Mouse (Mus musculus) liver, embryonic 13.5 days (tissue): Measurements from ENCODE around the gene Mettl15. TPM values are rescaled to one million over a fixed set of nuclear protein-coding genes. Genes with fewer than 3 reads are reported as not detected.
"Not testable (repeated sequence)": the region's sequence is repeated elsewhere in the genome, so short reads cannot be mapped to it uniquely, and the experiment has no call there.

Source experiments
- ATAC-seq: fragments of 200-750 bp; cut with Nextera tagmentation; 2 replicates; pipeline ENCODE4 v1.8.0; 2017; ENCODE audit warnings: low read depth, mild to moderate bottlenecking, moderate number of reproducible peaks, moderate library complexity
- DNase-seq: peaks from one replicate; pipeline ENCODE4 v3.0.0; 2022
- H3K27ac ChIP-seq: fragments of 300-500 bp; sonication (generic); 2 replicates; pipeline ENCODE4 v1.5.1; 2015; ENCODE audit warnings: moderate library complexity, mild to moderate bottlenecking, inconsistent platforms
- H3K27me3 ChIP-seq: fragments of 300-500 bp; sonication (generic); 2 replicates; pipeline ENCODE4 v1.6.1; 2015; ENCODE audit warnings: mild to moderate bottlenecking, inconsistent platforms
- H3K36me3 ChIP-seq: fragments of 300-500 bp; sonication (generic); 2 replicates; pipeline ENCODE4 v1.6.1; 2015; ENCODE audit warnings: mild to moderate bottlenecking, inconsistent platforms
- H3K4me1 ChIP-seq: fragments of 300-500 bp; sonication (generic); replicated peaks from 2 replicates; pipeline ENCODE4 v1.6.1; 2015; ENCODE audit warnings: inconsistent platforms
- H3K4me2 ChIP-seq: fragments of 300-500 bp; sonication (generic); 2 replicates; pipeline ENCODE4 v1.6.1; 2015; ENCODE audit warnings: inconsistent platforms, mild to moderate bottlenecking, moderate library complexity
- H3K4me3 ChIP-seq: fragments of 300-500 bp; sonication (generic); replicated peaks from 2 replicates; pipeline ENCODE4 v1.5.1; 2015; ENCODE audit warnings: mild to moderate bottlenecking, inconsistent platforms
- H3K9ac ChIP-seq: fragments of 300-500 bp; sonication (generic); 2 replicates; pipeline ENCODE4 v1.6.1; 2015; ENCODE audit warnings: mild to moderate bottlenecking, inconsistent platforms
- H3K9me3 ChIP-seq: fragments of 300-500 bp; sonication (generic); replicated peaks from 2 replicates; pipeline ENCODE4 v1.6.1; 2016; ENCODE audit warnings: inconsistent platforms
- WGBS: fragments of 180-500 bp; shearing (Covaris S2); methylation state at CpG from one replicate; pipeline ENCODE4 v1.1.7; 2015; ENCODE audit not compliant: insufficient replicate concordance; 5-methylcytosine and 5-hydroxymethylcytosine counted together
- polyA plus RNA-seq: library from polyadenylated mRNA; unstranded; fragments of >200 nt; fragmentation: Nextera tagmentation; extraction: Ambion mirVana; gene quantifications from 2 replicates; pipeline ENCODE4 v1.2.1, GENCODE M21; 2015

Gene Mettl15
- polyA plus RNA-seq, 1 experiment from 2014 or later: 7.0 TPM

DNA sequence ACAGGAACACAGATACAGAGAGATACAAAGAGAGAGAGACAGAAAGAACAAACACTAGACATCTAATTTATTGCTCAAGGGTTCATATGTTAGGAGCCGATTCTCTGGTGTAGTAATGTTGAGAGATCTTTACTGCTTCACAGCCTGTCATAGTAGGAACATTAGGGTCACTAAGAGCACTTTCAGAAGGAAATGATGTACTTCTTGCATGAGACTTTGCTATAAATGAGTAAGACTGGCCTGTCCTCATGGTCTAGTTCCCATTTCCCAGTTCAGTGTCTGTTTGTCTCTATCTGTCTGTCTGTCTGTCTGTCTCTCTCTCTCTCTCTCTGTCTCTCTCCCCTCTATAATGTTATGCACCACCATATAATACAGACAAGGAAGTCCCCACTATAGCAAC, 7.5 kb downstream of the Mettl15 start:
- 68% methylated on average over 1 of the region's 1 CpGs for WGBS
- Histone ChIP-seq H3K27ac (no peak overlapping the region), H3K36me3 (no peaks in the 10 kb centered on the region), H3K4me3 (no peak overlapping the region), H3K9ac (no peak overlapping the region), H3K27me3 (no peaks in the 10 kb centered on the region), H3K4me1 (no peaks in the 10 kb centered on the region; the same call in none of the 2 replicates), H3K9me3 (no peaks in the 10 kb centered on the region), H3K4me2 (no peak overlapping the region)
- DNase-seq (no peak), ATAC-seq (no peak)

- Histone ChIP-seq H3K9me3 (no peaks in the 10 kb centered on the region), H3K9ac (no peak overlapping the region), H3K27me3 (no peaks in the 10 kb centered on the region), H3K4me1 (no peaks in the 10 kb centered on the region), H3K4me3 (no peak overlapping the region), H3K4me2 (no peak overlapping the region), H3K36me3 (no peaks in the 10 kb centered on the region), H3K27ac (no peak overlapping the region)
- ATAC-seq (no peak), DNase-seq (no peak)
- WGBS: 73% methylated on average over 1 of the region's 1 CpGs
Observed at GRCm38 (mm10) chr2:109262779-109263178, 17.8 kb downstream of the Mettl15 start.

GRCm38 (mm10) chr2:109241947-109242346, 38.6 kb downstream of the Mettl15 start:
- no peaks in the 10 kb centered on the region for H3K36me3 ChIP-seq
- WGBS: 61% methylated on average over 3 of the region's 3 CpGs
- no peak overlapping the region for H3K27ac ChIP-seq
- no peak overlapping the region for H3K4me2 ChIP-seq
- H3K9ac ChIP-seq: no peak overlapping the region
- no peaks in the 10 kb centered on the region for H3K4me1 ChIP-seq
- H3K27me3 ChIP-seq: no peaks in the 10 kb centered on the region
- DNase-seq (no peak), ATAC-seq (no peak)
- H3K9me3 ChIP-seq: no peaks in the 10 kb centered on the region
- H3K4me3 ChIP-seq: no peak overlapping the region

DNA sequence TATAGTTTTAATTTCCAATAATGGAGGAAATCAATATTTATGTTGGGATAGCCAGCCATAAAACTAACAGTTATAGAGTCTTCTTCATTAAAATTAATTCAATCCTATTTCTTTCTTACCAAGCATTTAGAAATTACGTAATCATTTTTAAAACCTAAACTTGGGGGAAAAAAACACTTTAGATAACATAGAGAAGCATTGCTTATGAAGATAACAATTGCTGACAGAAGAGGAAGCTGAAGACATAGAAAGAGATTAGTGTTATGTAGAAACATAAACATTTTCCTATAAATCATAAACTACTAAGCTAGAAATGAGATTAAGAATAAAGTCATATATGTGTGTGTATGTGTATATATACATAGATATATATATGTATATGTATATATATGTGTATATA, 44.8 kb downstream of the Mettl15 start:
- H3K4me1 ChIP-seq: no peaks in the 10 kb centered on the region
- DNase-seq (no peak), ATAC-seq (no peak)
- 71% methylated on average over 1 of the region's 1 CpGs for WGBS
- H3K27ac ChIP-seq: no peak overlapping the region
- no peaks in the 10 kb centered on the region for H3K27me3 ChIP-seq
- no peak overlapping the region for H3K4me3 ChIP-seq
- no peaks in the 10 kb centered on the region for H3K9me3 ChIP-seq
- no peak overlapping the region for H3K4me2 ChIP-seq
- no peak overlapping the region for H3K9ac ChIP-seq
- H3K36me3 ChIP-seq: no peaks in the 10 kb centered on the region

DNA sequence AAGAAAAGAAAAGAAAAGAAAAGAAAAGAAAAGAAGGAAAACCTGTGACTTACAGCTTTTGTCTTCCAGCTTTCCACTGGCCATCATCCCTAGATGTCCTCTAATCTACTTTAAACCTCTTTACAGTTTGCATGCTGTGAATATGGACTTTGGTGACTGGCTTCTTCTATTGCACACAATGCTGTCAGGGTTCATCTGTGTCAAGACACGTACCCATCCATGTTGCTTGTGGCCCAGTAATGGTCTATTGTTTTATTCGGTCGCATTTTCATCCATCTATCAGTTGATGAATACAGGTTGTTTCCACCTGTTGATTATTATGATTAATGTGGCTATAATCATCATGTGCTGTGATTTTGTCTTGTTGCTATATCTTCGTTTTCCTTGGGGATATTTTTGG, 46.7 kb downstream of the Mettl15 start:
- Histone ChIP-seq H3K9ac (no peak overlapping the region), H3K4me1 (no peaks in the 10 kb centered on the region), H3K27me3 (no peaks in the 10 kb centered on the region), H3K27ac (no peak overlapping the region), H3K4me3 (no peak overlapping the region), H3K36me3 (no peaks in the 10 kb centered on the region), H3K4me2 (no peak overlapping the region), H3K9me3 (no peaks in the 10 kb centered on the region)
- DNase-seq: no peak
- no peak for ATAC-seq
- WGBS: 70% methylated on average over 4 of the region's 4 CpGs

DNA sequence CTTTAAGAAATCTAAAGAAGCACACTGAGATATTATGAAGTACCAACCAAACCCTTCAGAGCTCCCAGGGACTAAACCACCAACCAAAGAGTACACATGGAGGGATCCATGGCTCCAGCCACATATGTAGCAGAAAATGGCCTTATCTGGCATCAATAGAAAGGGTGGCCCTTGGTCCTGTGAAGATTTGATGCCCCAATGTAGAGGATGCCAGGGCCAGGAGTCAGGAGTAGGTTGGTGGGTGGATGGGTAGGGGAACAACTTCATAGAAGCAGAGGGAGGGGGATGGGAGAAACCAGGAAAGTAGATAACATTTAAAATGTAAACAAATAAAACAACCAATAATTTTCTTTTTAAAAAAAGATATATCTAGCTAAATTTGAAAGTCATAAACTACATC, 50.1 kb downstream of the Mettl15 start:
- DNase-seq (no peak), ATAC-seq (no peak)
- no peaks in the 10 kb centered on the region for H3K36me3 ChIP-seq
- no peaks in the 10 kb centered on the region for H3K9me3 ChIP-seq
- H3K4me3 ChIP-seq: no peak overlapping the region
- H3K27me3 ChIP-seq: no peaks in the 10 kb centered on the region
- no peak overlapping the region for H3K9ac ChIP-seq
- no peak overlapping the region for H3K4me2 ChIP-seq
- no peaks in the 10 kb centered on the region for H3K4me1 ChIP-seq
- H3K27ac ChIP-seq: no peak overlapping the region

- H3K4me3 ChIP-seq: no peak overlapping the region
- 34% methylated on average over 3 of the region's 3 CpGs for WGBS
Observed at GRCm38 (mm10) chr2:109227196-109227595, 53.4 kb downstream of the Mettl15 start.

DNA sequence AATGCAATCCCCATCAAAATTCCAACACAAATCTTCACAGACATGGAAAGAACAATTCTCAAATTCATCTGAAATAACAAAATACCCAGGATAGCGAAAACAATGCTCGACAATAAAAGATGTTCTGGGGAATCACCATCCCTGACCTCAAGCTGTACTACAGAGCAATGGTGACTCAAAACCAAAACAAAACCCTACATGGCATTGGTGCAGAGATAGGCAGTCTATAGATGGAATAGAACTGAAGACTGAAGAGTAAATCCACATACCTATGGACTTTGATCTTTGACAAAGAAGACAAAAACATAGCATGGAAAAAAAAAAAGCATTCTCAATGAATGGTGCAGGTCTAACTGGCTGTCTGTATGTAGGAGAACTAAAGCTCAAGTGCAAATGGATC, 59.1 kb downstream of the Mettl15 start:
- 71% methylated on average over 2 of the region's 2 CpGs for whole genome bisulfite sequencing
- Histone ChIP-seq H3K27me3 (no peaks in the 10 kb centered on the region), H3K4me3 (no peak overlapping the region), H3K9me3 (no peaks in the 10 kb centered on the region), H3K4me1 (no peaks in the 10 kb centered on the region), H3K27ac (no peak overlapping the region), H3K36me3 (no peaks in the 10 kb centered on the region), H3K4me2 (no peak overlapping the region), H3K9ac (no peak overlapping the region)
- ATAC-seq (no peak), DNase-seq (no peak)

More at GRCm38 (mm10) chr2:109227196-109227595, 53.4 kb downstream of the Mettl15 start:
- Histone ChIP-seq H3K4me2 (no peak overlapping the region), H3K36me3 (no peaks in the 10 kb centered on the region), H3K27ac (no peak overlapping the region), H3K9me3 (no peaks in the 10 kb centered on the region), H3K27me3 (no peaks in the 10 kb centered on the region), H3K9ac (no peak overlapping the region), H3K4me1 (no peaks in the 10 kb centered on the region)
- DNase-seq: no peak
- no peak for ATAC-seq

DNA sequence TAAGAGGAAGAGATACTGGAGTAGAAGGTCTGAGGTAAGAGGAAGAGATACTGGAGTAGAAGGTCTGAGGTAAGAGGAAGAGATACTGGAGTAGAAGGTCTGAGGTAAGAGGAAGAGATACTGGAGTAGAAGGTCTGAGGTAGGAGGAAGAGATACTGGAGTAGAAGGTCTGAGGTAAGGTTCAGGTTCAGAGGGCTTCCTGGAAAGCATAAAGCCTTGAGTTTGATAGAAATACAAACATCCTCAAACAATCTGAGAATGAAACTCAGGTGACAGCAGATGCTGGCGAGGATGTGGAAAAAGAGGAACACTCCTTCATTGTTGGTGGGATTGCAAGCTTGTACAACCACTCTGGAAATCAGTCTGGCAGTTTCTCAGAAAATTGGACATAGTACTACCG, 63.9 kb downstream of the Mettl15 start:
- not testable (repeated sequence) for H3K4me3 ChIP-seq, H3K36me3 ChIP-seq, H3K4me1 ChIP-seq, H3K27me3 ChIP-seq, ATAC-seq, H3K4me2 ChIP-seq, DNase-seq, H3K9me3 ChIP-seq, H3K9ac ChIP-seq, H3K27ac ChIP-seq
- WGBS: 67% methylated on average over 2 of the region's 2 CpGs

DNA sequence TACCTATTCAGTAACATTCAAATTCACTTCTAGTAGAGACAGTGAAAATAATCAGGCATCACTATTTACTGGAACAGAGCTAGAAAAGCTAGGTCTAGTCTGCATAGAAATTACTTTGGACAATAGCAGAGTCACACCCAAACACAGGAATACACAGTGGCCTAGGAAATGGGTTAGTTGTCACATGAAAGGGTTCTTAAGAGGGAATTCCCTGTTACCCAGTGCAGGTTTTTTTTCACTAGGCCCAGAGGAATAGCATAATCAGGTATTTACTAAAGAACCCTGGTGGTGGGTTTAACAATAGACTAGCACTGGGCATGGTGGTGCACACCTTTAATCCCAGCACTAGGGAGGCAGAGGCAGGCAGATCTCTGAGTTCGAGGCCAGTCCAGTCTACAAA, 69.9 kb downstream of the Mettl15 start:
- H3K36me3 ChIP-seq, H3K4me3 ChIP-seq, H3K4me2 ChIP-seq, H3K27me3 ChIP-seq, ATAC-seq, DNase-seq, H3K9me3 ChIP-seq, H3K4me1 ChIP-seq, H3K9ac ChIP-seq, H3K27ac ChIP-seq: not testable (repeated sequence)
- WGBS: 71% methylated on average over 1 of the region's 1 CpGs

GRCm38 (mm10) chr2:109208032-109208431, 72.5 kb downstream of the Mettl15 start:
- no peak overlapping the region for H3K4me3 ChIP-seq
- WGBS: 66% methylated on average over 2 of the region's 2 CpGs
- ATAC-seq: no peak

GRCm38 (mm10) chr2:109182993-109183392, 97.6 kb downstream of the Mettl15 start:
- H3K9me3 ChIP-seq: no peaks in the 10 kb centered on the region
- ATAC-seq (no peak), DNase-seq (no peak)
- WGBS: 68% methylated on average over 3 of the region's 3 CpGs
- H3K27me3 ChIP-seq: no peaks in the 10 kb centered on the region
- no peak overlapping the region for H3K9ac ChIP-seq
- no peak overlapping the region for H3K4me2 ChIP-seq
- no peaks in the 10 kb centered on the region for H3K36me3 ChIP-seq
- no peak overlapping the region for H3K27ac ChIP-seq
- H3K4me3 ChIP-seq: no peak overlapping the region
- H3K4me1 ChIP-seq: no peaks in the 10 kb centered on the region

More at GRCm38 (mm10) chr2:109208032-109208431, 72.5 kb downstream of the Mettl15 start:
- Histone ChIP-seq H3K4me1 (no peaks in the 10 kb centered on the region), H3K27ac (no peak overlapping the region), H3K36me3 (no peaks in the 10 kb centered on the region), H3K4me2 (no peak overlapping the region), H3K9me3 (no peaks in the 10 kb centered on the region), H3K9ac (no peak overlapping the region), H3K27me3 (no peaks in the 10 kb centered on the region)
- no peak for DNase-seq
